Mouse (Mus musculus): ENCODE measurements around the gene Ddr2. TPM values are rescaled to one million over a fixed set of nuclear protein-coding genes. Genes with fewer than 3 reads are reported as not detected.

Ddr2 gene
- total and polyA plus RNA-seq, 3 experiments: 0.04 TPM; not detected in 2

DNA sequence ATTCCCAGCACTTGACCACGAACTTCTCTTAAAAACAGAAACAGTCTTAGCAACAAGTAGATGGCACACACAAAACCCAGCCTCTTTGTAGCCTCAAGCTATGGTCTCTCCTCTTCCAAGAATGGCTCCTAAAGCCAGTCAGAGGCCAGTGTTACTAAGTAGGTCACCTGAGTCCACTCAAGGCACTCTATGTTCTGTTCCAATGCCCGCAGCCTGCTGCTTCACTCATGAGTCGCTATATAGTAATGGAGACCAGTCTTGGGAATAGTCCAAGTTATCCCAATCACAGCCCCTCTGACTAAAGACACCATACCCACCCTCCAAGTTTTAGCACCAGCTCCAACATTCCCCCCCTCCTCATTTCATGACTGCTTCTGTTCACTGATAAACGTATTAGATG, 35.0 kb upstream of the Ddr2 start:
- Histone ChIP-seq H3K9ac (ENCODE audit: control insufficient read depth, low read depth, low read length, poor library complexity, severe bottlenecking) (no peak overlapping the region), H3K27me3 (ENCODE audit: control insufficient read depth in 1 of 2, insufficient read depth in 2 of 2, low read length in 2 of 2) (no peaks in the 10 kb centered on the region), H3K4me1 (ENCODE audit: control insufficient read depth in 1 of 2, insufficient read depth in 2 of 2, low read length in 2 of 2) (peaks cover 27% of the 10 kb centered on the region in 2 experiments), H3K27ac (ENCODE audit: control insufficient read depth, low read depth, low read length) (no peak overlapping the region), H3K4me3 (ENCODE audit: control insufficient read depth in 1 of 2, insufficient read depth in 1 of 2, low read depth in 2 of 2, low read length in 2 of 2) (no peak overlapping the region), H3K36me3 (ENCODE audit: control insufficient read depth in 1 of 2, insufficient read depth in 2 of 2, low read length in 2 of 2) (peaks cover 35 to 55% of the 10 kb centered on the region in 2 experiments), H3K9me3 (replicated peaks; ENCODE audit: insufficient read depth, low read length) (no peaks in the 10 kb centered on the region), H3K79me2 (ENCODE audit: control insufficient read depth, insufficient read depth, low read length, poor library complexity) (no peaks in the 10 kb centered on the region)
- DNase-seq (ENCODE audit: low read depth, low spot score): no peak
- TF ChIP-seq USF2 (IDR thresholded peaks at IDR 0.05; ENCODE audit: borderline replicate concordance in 1 of 2, insufficient read depth in 1 of 2, low read depth in 1 of 2, low read length in 2 of 2): no peak
- TF ChIP-seq TBP (IDR thresholded peaks at IDR 0.05; ENCODE audit: low read depth, low read length): no peak
- TF ChIP-seq TAL1 (IDR thresholded peaks at IDR 0.05; ENCODE audit: low read length): no peak
- no peak for TF ChIP-seq POLR2AphosphoS5 (IDR thresholded peaks at IDR 0.05; ENCODE audit: borderline replicate concordance, low read depth, low read length)
- TF ChIP-seq MAZ (IDR thresholded peaks at IDR 0.05; ENCODE audit: low read depth, low read length): no peak
- no peak for TF ChIP-seq GABPA (IDR thresholded peaks at IDR 0.05; ENCODE audit: low read depth, low read length)
- TF ChIP-seq MAX (IDR thresholded peaks at IDR 0.05; ENCODE audit: low read length): no peak
- no peak for TF ChIP-seq MAFK (IDR thresholded peaks at IDR 0.05; ENCODE audit: borderline replicate concordance, low read depth, low read length)
- no peak for TF ChIP-seq JUND (IDR thresholded peaks at IDR 0.05; ENCODE audit: low read depth, low read length)
- TF ChIP-seq MYC (IDR thresholded peaks at IDR 0.05; ENCODE audit: low read depth, low read length): no peak
- TF ChIP-seq NRF1 (IDR thresholded peaks at IDR 0.05; ENCODE audit: insufficient read depth, low read depth, low read length, poor library complexity, severe bottlenecking): no peak
- TF ChIP-seq RCOR1 (IDR thresholded peaks at IDR 0.05; ENCODE audit: low read depth, low read length): no peak
- no peak for TF ChIP-seq KAT2A (conservative IDR thresholded peaks at IDR 0.05; ENCODE audit: low read depth, low read length)
- no peak for TF ChIP-seq GATA1 (IDR thresholded peaks at IDR 0.05; ENCODE audit: low read depth, low read length)
- no peak for TF ChIP-seq RAD21 (IDR thresholded peaks at IDR 0.05; ENCODE audit: low read depth, low read length)
- TF ChIP-seq UBTF (IDR thresholded peaks at IDR 0.05; ENCODE audit: borderline replicate concordance, insufficient read depth, low read depth, low read length): no peak
- no peak for TF ChIP-seq ELF1 (IDR thresholded peaks at IDR 0.05; ENCODE audit: low read depth, low read length)
- TF ChIP-seq CTCF (IDR thresholded peaks at IDR 0.05 in 2 of 3, conservative IDR thresholded peaks at IDR 0.05 in 1 of 3; ENCODE audit: control insufficient read depth in 1 of 3, insufficient read depth in 1 of 3, low read depth in 2 of 3, low read length in 3 of 3, poor library complexity in 1 of 3, severe bottlenecking in 1 of 3): no peak
- no peak for TF ChIP-seq BHLHE40 (IDR thresholded peaks at IDR 0.05; ENCODE audit: borderline replicate concordance, low read depth, low read length)

GRCm38 (mm10) chr1:170142256-170142871, 31.8 kb upstream of the Ddr2 start:
- Histone ChIP-seq H3K36me3 (ENCODE audit: control insufficient read depth in 1 of 2, insufficient read depth in 2 of 2, low read length in 2 of 2) (peaks cover 7 to 39% of the 10 kb centered on the region in 2 experiments), H3K4me1 (ENCODE audit: control insufficient read depth in 1 of 2, insufficient read depth in 2 of 2, low read length in 2 of 2) (peaks cover under 1 to 3% of the 10 kb centered on the region in 2 experiments), H3K27me3 (ENCODE audit: control insufficient read depth in 1 of 2, insufficient read depth in 2 of 2, low read length in 2 of 2) (no peaks in the 10 kb centered on the region), H3K4me3 (ENCODE audit: control insufficient read depth in 1 of 2, insufficient read depth in 1 of 2, low read depth in 2 of 2, low read length in 2 of 2) (no peak overlapping the region), H3K27ac (ENCODE audit: control insufficient read depth, low read depth, low read length) (no peak overlapping the region), H3K9me3 (replicated peaks; ENCODE audit: insufficient read depth, low read length) (no peaks in the 10 kb centered on the region), H3K9ac (ENCODE audit: control insufficient read depth, low read depth, low read length, poor library complexity, severe bottlenecking) (no peak overlapping the region), H3K79me2 (ENCODE audit: control insufficient read depth, insufficient read depth, low read length, poor library complexity) (no peaks in the 10 kb centered on the region)
- no peak for DNase-seq (ENCODE audit: low read depth, low spot score)
- TF ChIP-seq ETS1 (IDR thresholded peaks at IDR 0.05; ENCODE audit: low read depth, low read length) (no peak), MXI1 (IDR thresholded peaks at IDR 0.05; ENCODE audit: low read depth, low read length) (no peak), ZMIZ1 (IDR thresholded peaks at IDR 0.05; ENCODE audit: low read depth, low read length) (no peak), MYB (IDR thresholded peaks at IDR 0.05; ENCODE audit: low read depth, low read length) (no peak), MAFK (IDR thresholded peaks at IDR 0.05; ENCODE audit: borderline replicate concordance, low read depth, low read length) (no peak), MAZ (IDR thresholded peaks at IDR 0.05; ENCODE audit: low read depth, low read length) (no peak), MEF2A (IDR thresholded peaks at IDR 0.05; ENCODE audit: extremely low read depth, insufficient replicate concordance, low read depth, low read length, poor library complexity, severe bottlenecking) (no peak), ZNF384 (IDR thresholded peaks at IDR 0.05; ENCODE audit: low read depth, low read length) (no peak), NELFE (IDR thresholded peaks at IDR 0.05; ENCODE audit: low read depth, low read length) (no peak), JUND (IDR thresholded peaks at IDR 0.05; ENCODE audit: low read depth, low read length) (no peak), SIN3A (IDR thresholded peaks at IDR 0.05; ENCODE audit: low read length) (no peak), KAT2A (conservative IDR thresholded peaks at IDR 0.05; ENCODE audit: low read depth, low read length) (no peak), SMC3 (IDR thresholded peaks at IDR 0.05; ENCODE audit: low read depth, low read length) (no peak), UBTF (IDR thresholded peaks at IDR 0.05; ENCODE audit: borderline replicate concordance, insufficient read depth, low read depth, low read length) (no peak), TCF12 (IDR thresholded peaks at IDR 0.05; ENCODE audit: low read depth, low read length) (no peak), NRF1 (IDR thresholded peaks at IDR 0.05; ENCODE audit: insufficient read depth, low read depth, low read length, poor library complexity, severe bottlenecking) (no peak)

Data from MEL (cell line).